Mouse (Mus musculus) adrenal gland, adult 2 months (tissue): Measurements from ENCODE around the gene Fxn. TPM values are rescaled to one million over a fixed set of nuclear protein-coding genes. Genes with fewer than 3 reads are reported as not detected.
"Not testable (repeated sequence)": the region's sequence is repeated elsewhere in the genome, so short reads cannot be mapped to it uniquely, and the experiment has no call there.

ENCODE experiments used
- DNase-seq: peaks from one replicate; pipeline ENCODE4 v3.0.0; 2021
- polyA plus RNA-seq: library from polyadenylated mRNA; depleted of rRNA; stranded (reverse); fragments of >200 nt; gene quantifications from 2 replicates; pipeline ENCODE4 v1.2.3, GENCODE M21; 2012; rRNA removed
- total RNA-seq, 2 experiments: library from RNA; stranded (reverse); gene quantifications; 2 replicates each; pipeline ENCODE4 v1.2.3; 2021

Fxn gene
- total and polyA plus RNA-seq, 3 experiments: 13.5 to 55.9 (median 15.0) TPM

- peak; percentile 54 for DNase-seq
Measured at GRCm38 (mm10) chr19:24241799-24242546, 38.4 kb downstream of the Fxn start.

GRCm38 (mm10) chr19:24241271-24241670 lies 39.1 kb downstream of the Fxn start:
- DNase-seq: no peak

- no peak for DNase-seq
Measured at GRCm38 (mm10) chr19:24238011-24238410, 42.4 kb downstream of the Fxn start.

GRCm38 (mm10) chr19:24232356-24232755 lies 48.0 kb downstream of the Fxn start:
- not testable (repeated sequence) for DNase-seq

- peak; percentile 66 for DNase-seq
Measured at GRCm38 (mm10) chr19:24225305-24225696, 55.1 kb downstream of the Fxn start.

GRCm38 (mm10) chr19:24224500-24225304 lies 55.7 kb downstream of the Fxn start, which contains the start of gene Tjp2:
Gene Tjp2 (minus strand): TSS chr19:24225030.
- peak; percentile 83 for DNase-seq

- DNase-seq: no peak
Measured at GRCm38 (mm10) chr19:24223851-24224251, 56.6 kb downstream of the Fxn start.

- no peak for DNase-seq
Measured at GRCm38 (mm10) chr19:24221455-24221854, 59.0 kb downstream of the Fxn start.

- DNase-seq: no peak
Measured at GRCm38 (mm10) chr19:24220795-24221445, 59.5 kb downstream of the Fxn start.

- DNase-seq: no peak
Measured at GRCm38 (mm10) chr19:24219011-24219410, 61.4 kb downstream of the Fxn start.

- no peak for DNase-seq
Measured at GRCm38 (mm10) chr19:24218291-24218690, 62.1 kb downstream of the Fxn start.

GRCm38 (mm10) chr19:24217851-24218250 lies 62.6 kb downstream of the Fxn start:
- DNase-seq: no peak

GRCm38 (mm10) chr19:24216771-24217170 lies 63.6 kb downstream of the Fxn start:
- DNase-seq: no peak

GRCm38 (mm10) chr19:24214939-24215338 lies 65.5 kb downstream of the Fxn start:
- no peak for DNase-seq

- no peak for DNase-seq
Measured at GRCm38 (mm10) chr19:24213299-24213698, 67.1 kb downstream of the Fxn start.

- no peak for DNase-seq
Measured at GRCm38 (mm10) chr19:24212552-24213249, 67.7 kb downstream of the Fxn start.

Other genes starting within 250 kb of the Fxn start
- gene Fam189a2, start 249.6 kb downstream of the Fxn start, total RNA-seq: 10 to 100 TPM in 1 of 2 experiments, 1 to 10 TPM in 1; 6.5 to 13.3 TPM
- 5.4 and 7.0 TPM in 2 replicates for gene Fam189a2, start 249.6 kb downstream of the Fxn start, polyA plus RNA-seq
- gene Tjp2, start 55.6 kb downstream of the Fxn start, total RNA-seq: 10 to 100 TPM in 1 of 2 experiments, 1 to 10 TPM in 1; 6.6 to 13.1 TPM
- gene Tjp2, start 55.6 kb downstream of the Fxn start, polyA plus RNA-seq: 4.1 and 5.0 TPM in 2 replicates
- gene Fam122a, start 196.8 kb upstream of the Fxn start, total RNA-seq: 10 to 100 TPM; 29.6 to 32.0 TPM
- gene Fam122a, start 196.8 kb upstream of the Fxn start, polyA plus RNA-seq: 61.8 and 67.9 TPM in 2 replicates